Mouse (Mus musculus) small intestine, adult 2 months (tissue): ENCODE measurements around the gene Atf6b. TPM values are rescaled to one million over a fixed set of nuclear protein-coding genes. Genes with fewer than 3 reads are reported as not detected.
A peak's percentile ranks its signal among the peaks of the same experiment; 100 is the strongest.

ENCODE experiments used
- H3K27ac ChIP-seq: fragments of 200-500 bp; 2 replicates; pipeline ENCODE4 v1.5.1; 2012; ENCODE audit warnings: low read depth, low read length, control low read depth, inconsistent platforms; ENCODE audit not compliant: insufficient read depth
- H3K27me3 ChIP-seq: fragments of 200-500 bp; 2 replicates; pipeline ENCODE4 v1.6.1; 2012; ENCODE audit warnings: mild to moderate bottlenecking, moderate library complexity, low read length, inconsistent platforms; ENCODE audit not compliant: control insufficient read depth, insufficient read depth
- H3K36me3 ChIP-seq: fragments of 200-500 bp; 2 replicates; pipeline ENCODE4 v1.6.1; 2012; ENCODE audit warnings: mild to moderate bottlenecking, low read length, control low read depth, inconsistent platforms; ENCODE audit not compliant: control insufficient read depth, insufficient read depth
- H3K4me1 ChIP-seq: fragments of 200-500 bp; 2 replicates; pipeline ENCODE4 v1.6.1; 2012; ENCODE audit warnings: low read length, inconsistent platforms, mixed read lengths; ENCODE audit not compliant: control insufficient read depth, insufficient read depth, insufficient read length
- H3K4me3 ChIP-seq: fragments of 200-500 bp; 2 replicates; pipeline ENCODE4 v1.5.1; 2012; ENCODE audit warnings: low read depth, mild to moderate bottlenecking, control low read depth, inconsistent platforms, low read length, moderate library complexity
- CTCF ChIP-seq: fragments of 200-500 bp; IDR thresholded peaks from 2 replicates; pipeline ENCODE4 v1.5.1; 2012; ENCODE audit warnings: low read depth, mild to moderate bottlenecking, control low read depth, inconsistent platforms, low read length, moderate library complexity, mixed read lengths; ENCODE audit not compliant: insufficient replicate concordance, insufficient read length; ENCODE audit errors: extremely low read depth
- POLR2A ChIP-seq: fragments of 200-500 bp; IDR thresholded peaks from 2 replicates; pipeline ENCODE4 v1.6.1; 2012; ENCODE audit warnings: low read depth, mild to moderate bottlenecking, control low read depth, inconsistent platforms, low read length, moderate library complexity
- WGBS: fragments of 180-500 bp; shearing (Covaris S2); methylation state at CpG from one replicate; pipeline ENCODE4 v1.1.7; 2018; 5-methylcytosine and 5-hydroxymethylcytosine counted together
- polyA plus RNA-seq: library from polyadenylated mRNA; depleted of rRNA; stranded (reverse); fragments of >200 nt; gene quantifications from 2 replicates; pipeline ENCODE4 v1.2.3, GENCODE M21; 2012

The Atf6b gene
- polyA plus RNA-seq, 1 experiment = 48.0 TPM

DNA sequence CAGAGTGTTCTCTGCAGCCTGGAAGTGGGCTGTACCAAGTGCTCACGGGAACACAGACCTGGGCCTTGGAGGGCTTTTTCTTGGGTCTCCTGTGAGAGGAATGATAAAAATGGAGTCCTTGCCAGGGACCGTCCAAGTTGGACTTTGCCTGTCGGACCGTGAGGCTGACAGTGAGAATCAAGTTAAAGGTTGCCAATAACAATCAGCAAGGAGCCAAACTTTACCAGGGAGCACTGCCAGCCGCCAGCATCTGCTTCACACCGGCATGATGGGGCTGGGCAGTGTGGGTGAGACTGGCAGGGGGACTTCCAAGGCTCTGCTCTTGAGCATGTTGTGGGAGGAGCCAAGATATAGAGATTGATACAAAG, 29.1 kb downstream of the Atf6b start:
- WGBS = 38% methylated on average over 6 of the region's 6 CpGs
- Histone ChIP-seq H3K36me3 (no peaks in the 10 kb centered on the region), H3K27ac (no peak overlapping the region)

DNA sequence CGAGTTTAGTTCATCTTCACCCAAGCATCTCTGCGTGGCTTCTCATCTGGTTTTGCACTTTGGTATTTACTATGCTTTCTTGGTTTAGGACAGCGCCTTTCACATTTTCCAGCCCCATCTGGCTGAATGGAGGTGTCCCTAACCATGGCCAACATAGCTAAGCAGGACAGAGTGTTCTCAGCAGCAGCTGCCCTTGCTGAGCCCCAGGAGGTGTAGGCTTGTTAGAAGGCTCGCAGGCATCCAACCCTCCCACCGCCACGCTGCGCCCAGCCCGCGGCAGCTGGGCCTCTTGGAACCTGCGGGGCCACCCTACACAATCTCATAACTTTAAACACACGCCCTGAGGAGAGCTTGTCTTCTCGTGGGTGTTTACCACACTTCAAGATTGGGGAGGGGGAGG, 29.7 kb downstream of the Atf6b start:
- H3K27me3 ChIP-seq = peaks cover 26% of the 10 kb centered on the region
- TF ChIP-seq CTCF (no peak), POLR2A (no peak)
- H3K27ac ChIP-seq = no peak overlapping the region
- peaks cover 4% of the 10 kb centered on the region; the same call in 1 of the 2 replicates for H3K4me1 ChIP-seq
- H3K36me3 ChIP-seq = no peaks in the 10 kb centered on the region
- H3K4me3 ChIP-seq = no peak overlapping the region
- WGBS = 49% methylated on average over 12 of the region's 12 CpGs

More for the DNA sequence above, 29.1 kb downstream of the Atf6b start:
- H3K27me3 ChIP-seq = peaks cover 32% of the 10 kb centered on the region
- H3K4me3 ChIP-seq = no peak overlapping the region
- TF ChIP-seq POLR2A (no peak), CTCF (no peak)
- peaks cover 8% of the 10 kb centered on the region for H3K4me1 ChIP-seq

DNA sequence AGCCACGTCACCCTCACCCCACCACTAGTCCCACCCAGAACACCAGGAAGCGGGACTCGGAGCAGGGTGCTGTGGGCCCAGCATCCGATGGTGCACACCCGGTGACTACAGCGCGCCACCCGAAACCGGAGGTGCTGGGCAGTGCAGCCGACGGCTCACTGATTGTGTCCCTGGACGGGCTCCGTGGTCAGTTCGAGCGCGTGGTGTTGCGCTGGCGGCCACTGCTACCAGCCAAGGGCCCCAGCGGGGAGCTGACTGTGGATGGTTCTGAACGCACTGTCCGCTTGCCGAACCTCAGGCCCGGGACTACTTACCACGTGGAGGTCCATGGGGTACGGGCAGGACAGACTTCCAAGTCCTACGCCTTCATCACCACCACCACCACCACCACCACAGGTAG, 33.2 kb downstream of the Atf6b start:
- Histone ChIP-seq H3K4me3 (no peak overlapping the region), H3K36me3 (no peaks in the 10 kb centered on the region), H3K27me3 (peaks cover 6% of the 10 kb centered on the region), H3K27ac (no peak overlapping the region), H3K4me1 (peaks cover 13% of the 10 kb centered on the region)
- WGBS = 79% methylated on average over 26 of the region's 26 CpGs
- TF ChIP-seq CTCF = no peak
- TF ChIP-seq POLR2A = no peak

DNA sequence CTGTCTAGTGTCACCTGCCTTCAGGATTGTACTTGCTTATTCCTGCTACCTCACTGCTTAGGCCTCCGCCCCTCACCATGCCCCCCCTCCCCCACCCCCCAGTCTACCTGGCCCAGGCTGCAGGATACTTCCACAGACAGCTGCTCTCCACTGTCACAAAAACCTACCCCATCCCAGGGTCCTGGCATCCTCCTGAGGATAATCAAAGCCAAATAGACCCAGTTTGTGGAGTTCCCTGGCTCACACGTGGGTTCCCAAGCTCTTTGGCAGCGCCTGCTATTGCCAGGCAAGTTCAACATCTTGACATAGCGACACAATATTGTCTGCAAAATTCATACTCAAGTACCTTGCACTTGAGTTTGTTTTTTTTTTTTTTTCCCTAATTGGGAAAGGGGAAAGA, 33.7 kb downstream of the Atf6b start:
- Histone ChIP-seq H3K27ac (no peak overlapping the region), H3K36me3 (no peaks in the 10 kb centered on the region), H3K4me3 (no peak overlapping the region), H3K27me3 (peaks cover 4% of the 10 kb centered on the region), H3K4me1 (peaks cover 15% of the 10 kb centered on the region)
- TF ChIP-seq CTCF (no peak), POLR2A (no peak)
- WGBS = 69% methylated on average over 4 of the region's 4 CpGs

DNA sequence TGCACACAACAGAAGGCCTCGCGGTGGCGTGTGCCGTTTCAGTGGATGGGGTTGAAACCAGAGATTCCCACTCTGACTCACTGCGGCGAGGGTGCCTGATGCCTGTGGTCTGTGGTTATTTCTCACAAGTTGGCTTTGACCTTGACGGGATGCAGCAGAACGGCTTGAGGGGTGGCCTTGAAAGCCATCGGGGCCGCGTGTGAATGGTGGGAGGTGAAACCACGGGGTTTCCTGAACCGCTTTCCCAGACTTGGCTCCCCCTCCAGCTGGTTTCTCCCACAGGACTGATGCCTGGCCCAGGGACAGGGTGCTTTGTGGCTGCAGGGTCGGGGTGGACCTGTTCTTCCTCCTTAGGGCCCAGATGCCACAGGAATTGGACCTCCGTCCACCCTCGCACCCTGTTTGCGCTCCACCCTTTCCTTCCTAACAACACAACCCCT, 34.2 kb downstream of the Atf6b start:
- TF ChIP-seq CTCF = no peak
- TF ChIP-seq POLR2A = no peak
- Histone ChIP-seq H3K4me3 (0 out of 2 replicates have a peak overlapping the region, but pooled peaks have one; percentile 0), H3K36me3 (no peaks in the 10 kb centered on the region), H3K4me1 (peaks cover 19% of the 10 kb centered on the region), H3K27ac (peak overlapping the region; percentile 65), H3K27me3 (peaks cover 4% of the 10 kb centered on the region; the same call in 1 of the 2 replicates)
- WGBS = 54% methylated on average over 17 of the region's 17 CpGs

DNA sequence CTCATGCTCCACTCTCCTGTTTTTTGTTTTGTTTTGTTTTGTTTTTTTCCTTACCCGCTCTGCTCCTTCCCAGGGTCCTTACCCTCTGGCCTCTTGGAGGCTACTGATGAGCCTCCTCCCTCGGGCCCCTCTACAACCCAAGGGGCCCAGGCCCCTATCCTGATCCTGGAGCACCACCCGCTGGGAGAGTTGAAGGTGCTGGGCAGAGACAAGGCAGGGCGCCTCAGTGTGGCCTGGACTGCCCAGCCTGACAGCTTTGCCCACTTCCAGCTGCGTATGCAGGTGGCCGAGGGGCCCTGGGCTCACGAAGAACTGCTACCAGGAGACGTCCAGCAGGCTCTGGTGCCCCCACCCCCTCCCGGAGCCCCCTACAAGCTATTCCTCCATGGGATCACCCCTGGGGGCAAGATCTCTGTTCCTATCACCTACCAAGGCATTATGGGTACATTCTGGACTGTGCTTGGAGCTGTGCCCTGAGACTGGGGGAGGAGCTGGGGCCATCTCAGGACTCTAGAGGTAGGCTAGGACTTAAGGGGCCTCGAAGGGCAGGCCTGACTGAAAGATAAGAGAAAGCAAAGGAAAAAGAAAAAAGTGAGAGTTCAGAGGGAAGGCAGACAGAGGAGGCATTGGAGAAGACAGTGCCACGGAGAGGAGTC, 35.1 kb downstream of the Atf6b start:
- Histone ChIP-seq H3K36me3 (no peaks in the 10 kb centered on the region), H3K4me1 (peaks cover 19% of the 10 kb centered on the region), H3K27me3 (peaks cover 4% of the 10 kb centered on the region; the same call in 1 of the 2 replicates), H3K27ac (peak overlapping the region; percentile 24; the same call in 1 of the 2 replicates), H3K4me3 (no peak overlapping the region)
- 63% methylated on average over 11 of the region's 11 CpGs for WGBS
- TF ChIP-seq POLR2A (no peak), CTCF (no peak)

DNA sequence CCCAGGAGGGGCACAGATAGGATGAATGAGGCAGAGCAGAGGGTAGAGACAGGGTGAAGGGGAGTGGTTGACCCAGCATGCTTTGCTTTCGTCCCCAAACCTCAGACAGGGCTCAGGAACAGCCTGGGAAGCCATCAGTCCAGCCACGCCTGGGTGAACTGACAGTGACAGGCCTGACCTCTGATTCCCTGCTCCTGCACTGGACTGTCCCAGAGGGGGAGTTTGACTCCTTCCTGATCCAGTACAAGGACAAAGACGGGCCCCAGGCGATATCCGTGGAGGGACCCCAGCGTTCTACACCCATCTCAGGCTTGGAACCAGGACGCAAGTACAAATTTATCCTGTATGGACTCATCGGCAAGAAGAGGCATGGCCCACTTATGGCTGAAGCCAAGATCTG, 36.2 kb downstream of the Atf6b start:
- TF ChIP-seq POLR2A = no peak
- Histone ChIP-seq H3K36me3 (no peaks in the 10 kb centered on the region), H3K27me3 (no peaks in the 10 kb centered on the region; the same call in 1 of the 2 replicates), H3K4me1 (peaks cover 19% of the 10 kb centered on the region), H3K27ac (no peak overlapping the region), H3K4me3 (no peak overlapping the region)
- WGBS = 81% methylated on average over 8 of the region's 8 CpGs
